Mouse (Mus musculus): Measurements from ENCODE around the gene Gja1.

Gene Gja1

GRCm38 (mm10) chr10:56377097-56377965 is at the start of gene Gja1:
Gene Gja1, plus strand, starts transcription at chr10:56377330.
- in situ Hi-C loops (cut with MboI; ENCODE audit: low pct_unique_long_range_greater_than_20kb in 1 of 2, low sequenced_read_pairs in 2 of 2, unreplicated experiment in 1 of 2) = loop anchor here (25.0 kb wide), 1 partner anchor 1110 kb away; the partner anchor contains the start of gene Hsf2 (in 2 of the 2)

- in situ Hi-C loops (cut with MboI; ENCODE audit: low pct_unique_long_range_greater_than_20kb in 1 of 2, low sequenced_read_pairs in 2 of 2, unreplicated experiment in 1 of 2) = no loop called here
These were observed 38.2 kb upstream of the Gja1 start for GRCm38 (mm10) chr10:56338851-56339489.

DNA sequence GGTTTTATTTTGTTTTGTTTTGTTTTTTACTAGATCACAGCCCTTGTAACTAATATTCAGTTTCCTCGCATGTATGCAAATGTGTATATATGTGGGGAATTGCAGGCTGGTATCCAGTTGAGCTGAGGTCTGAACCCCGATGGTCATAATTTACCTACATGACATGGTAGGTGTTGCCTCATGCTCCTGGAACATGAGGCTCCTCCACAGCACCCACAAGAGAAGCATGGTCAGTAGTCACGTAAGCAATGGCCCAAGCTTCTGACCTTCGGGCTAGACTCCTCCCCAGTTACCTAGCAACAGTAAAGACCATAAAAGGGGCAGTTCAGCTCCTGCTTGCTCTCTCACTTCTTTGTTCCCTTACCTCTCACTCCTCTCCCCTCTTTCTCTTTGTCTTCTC is 16.7 kb upstream of the Gja1 start:
- in situ Hi-C loops (cut with MboI; ENCODE audit: low pct_unique_long_range_greater_than_20kb in 1 of 2, low sequenced_read_pairs in 2 of 2, unreplicated experiment in 1 of 2) = loop anchor here (25.0 kb wide), 3 partner anchors 177 to 652 kb away; no protein-coding TSS in a partner anchor

DNA sequence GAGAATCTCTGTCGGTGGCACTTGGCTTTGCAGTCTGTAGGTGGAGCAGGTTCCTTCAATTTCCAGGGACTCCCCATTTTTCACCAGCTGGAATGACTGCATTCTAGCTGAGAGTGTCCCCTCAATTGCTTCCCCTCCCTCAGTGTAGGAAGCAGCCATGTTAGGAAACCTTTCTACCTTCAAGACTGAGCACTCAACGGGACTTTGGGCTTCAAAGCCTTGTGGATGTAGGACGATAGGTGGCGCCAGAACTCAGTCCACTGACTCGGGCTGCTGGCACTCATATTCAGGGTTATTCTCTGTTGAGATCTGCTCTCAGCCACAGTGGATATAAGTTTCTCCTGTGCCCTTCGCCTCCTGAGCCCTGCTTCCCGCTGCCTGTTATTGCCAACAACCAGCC is 8.1 kb upstream of the Gja1 start:
- in situ Hi-C loops (cut with MboI; ENCODE audit: low pct_unique_long_range_greater_than_20kb in 1 of 2, low sequenced_read_pairs in 2 of 2, unreplicated experiment in 1 of 2) = loop anchor here (25.0 kb wide), 3 partner anchors 168 to 643 kb away; no protein-coding TSS in a partner anchor

DNA sequence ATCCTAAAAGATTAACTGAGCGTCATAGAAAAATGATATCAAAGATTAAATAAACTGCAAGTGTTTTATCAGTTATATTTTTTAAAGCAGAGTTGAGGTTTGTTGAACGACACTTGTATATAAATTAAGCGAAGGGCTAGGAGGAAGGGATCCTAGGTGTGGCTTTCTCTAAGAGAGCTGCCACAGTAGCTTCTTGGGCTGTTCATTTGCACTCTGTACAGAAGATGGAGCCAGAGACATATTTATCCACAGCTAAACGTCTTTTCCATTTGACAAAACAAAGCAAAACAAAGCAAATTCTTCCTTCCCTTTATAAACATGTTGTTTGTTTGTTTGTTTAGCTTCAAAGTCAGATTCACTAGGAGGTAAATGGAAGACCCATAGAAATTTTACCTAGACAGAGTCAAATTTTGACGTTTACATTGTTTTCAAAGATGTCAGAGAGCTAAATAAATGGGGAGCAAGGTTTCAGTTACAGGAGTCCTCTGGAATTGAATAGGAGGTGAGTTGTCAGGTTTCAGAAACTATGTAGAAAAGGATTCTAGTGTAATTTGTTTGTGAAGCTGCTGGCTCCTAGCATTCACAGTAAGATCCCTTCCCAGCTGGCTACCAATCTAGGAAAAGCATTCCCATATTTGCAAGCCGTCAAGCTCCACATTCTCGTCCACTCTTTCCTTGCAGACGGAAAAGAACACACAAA is 4.0 kb upstream of the Gja1 start:
- in situ Hi-C loops (cut with MboI; ENCODE audit: low pct_unique_long_range_greater_than_20kb in 1 of 2, low sequenced_read_pairs in 2 of 2, unreplicated experiment in 1 of 2) = loop anchor here (25.0 kb wide), 3 partner anchors 164 to 639 kb away; no protein-coding TSS in a partner anchor

GRCm38 (mm10) chr10:56374169-56374568 is 3.0 kb upstream of the Gja1 start:
- in situ Hi-C loops (cut with MboI; ENCODE audit: low pct_unique_long_range_greater_than_20kb in 1 of 2, low sequenced_read_pairs in 2 of 2, unreplicated experiment in 1 of 2) = loop anchor here (25.0 kb wide), 3 partner anchors 163 to 638 kb away; no protein-coding TSS in a partner anchor

GRCm38 (mm10) chr10:56375906-56376468 is 1.1 kb upstream of the Gja1 start:
- in situ Hi-C loops (cut with MboI; ENCODE audit: low pct_unique_long_range_greater_than_20kb in 1 of 2, low sequenced_read_pairs in 2 of 2, unreplicated experiment in 1 of 2) = loop anchor here (25.0 kb wide), 1 partner anchor 1111 kb away; the partner anchor contains the start of gene Hsf2 (in 2 of the 2)

- in situ Hi-C loops (cut with MboI; ENCODE audit: low pct_unique_long_range_greater_than_20kb in 1 of 2, low sequenced_read_pairs in 2 of 2, unreplicated experiment in 1 of 2) = loop anchor here (25.0 kb wide), 1 partner anchor 1109 kb away; the partner anchor contains the start of gene Hsf2 (in 2 of the 2)
These were observed 977 bp downstream of the Gja1 start for GRCm38 (mm10) chr10:56377966-56378647.

- in situ Hi-C loops (cut with MboI; ENCODE audit: low pct_unique_long_range_greater_than_20kb in 1 of 2, low sequenced_read_pairs in 2 of 2, unreplicated experiment in 1 of 2) = loop anchor here (25.0 kb wide), 1 partner anchor 1109 kb away; the partner anchor contains the start of gene Hsf2 (in 2 of the 2)
These were observed 1.6 kb downstream of the Gja1 start for GRCm38 (mm10) chr10:56378648-56379254.

GRCm38 (mm10) chr10:56379720-56380119 is 2.6 kb downstream of the Gja1 start:
- in situ Hi-C loops (cut with MboI; ENCODE audit: low pct_unique_long_range_greater_than_20kb in 1 of 2, low sequenced_read_pairs in 2 of 2, unreplicated experiment in 1 of 2) = loop anchor here (10.0 to 25.0 kb wide), 2 partner anchors 105 to 1108 kb away; partner anchors contain the start of gene Hsf2 (in 2 of the 2)

DNA sequence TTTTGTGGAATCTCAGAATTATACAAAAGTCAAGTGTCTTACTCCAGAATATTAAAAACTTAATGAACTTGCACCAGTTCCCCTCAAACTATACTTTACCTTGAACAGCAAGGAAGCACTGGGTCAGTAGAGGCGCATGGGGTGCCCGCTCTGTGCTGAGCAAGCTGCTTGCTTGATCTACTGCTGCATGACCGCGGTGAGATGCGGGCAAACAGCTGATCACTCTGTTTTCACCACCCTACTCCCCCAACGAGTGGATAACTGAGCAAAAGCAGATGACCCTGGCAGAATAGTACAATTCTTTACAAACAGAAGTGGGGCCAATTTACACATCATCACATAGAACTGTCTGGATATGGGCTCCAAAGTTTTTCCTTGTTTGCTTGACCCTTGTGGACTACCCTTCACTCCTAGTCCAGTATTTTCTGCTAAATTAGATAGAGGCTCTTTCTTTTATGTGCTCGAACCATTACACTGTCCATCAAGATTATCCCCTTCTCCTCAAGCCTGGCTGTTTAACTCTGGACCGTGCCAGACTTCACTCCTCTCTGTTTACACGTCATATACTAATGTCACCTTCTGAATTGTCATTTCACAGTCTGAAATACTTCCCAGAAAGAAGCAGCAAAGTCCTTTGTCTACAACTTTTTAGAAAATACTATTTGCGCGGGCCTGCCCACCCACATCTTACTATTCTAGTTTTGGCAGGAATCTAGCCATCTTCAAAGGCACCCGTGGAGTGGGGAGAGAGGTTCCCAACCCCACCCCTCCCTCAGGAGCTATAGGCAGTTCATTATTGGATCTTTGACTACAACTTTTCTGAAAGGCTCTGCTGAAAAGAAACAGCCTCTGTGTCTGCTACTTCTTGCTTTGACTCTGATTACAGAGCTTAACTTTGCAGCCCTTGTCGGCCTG is 8.3 kb downstream of the Gja1 start:
- in situ Hi-C loops (cut with MboI; ENCODE audit: low pct_unique_long_range_greater_than_20kb in 1 of 2, low sequenced_read_pairs in 2 of 2, unreplicated experiment in 1 of 2) = loop anchor here (10.0 to 25.0 kb wide), 2 partner anchors 99 to 1102 kb away; partner anchors contain the start of gene Hsf2 (in 2 of the 2)

DNA sequence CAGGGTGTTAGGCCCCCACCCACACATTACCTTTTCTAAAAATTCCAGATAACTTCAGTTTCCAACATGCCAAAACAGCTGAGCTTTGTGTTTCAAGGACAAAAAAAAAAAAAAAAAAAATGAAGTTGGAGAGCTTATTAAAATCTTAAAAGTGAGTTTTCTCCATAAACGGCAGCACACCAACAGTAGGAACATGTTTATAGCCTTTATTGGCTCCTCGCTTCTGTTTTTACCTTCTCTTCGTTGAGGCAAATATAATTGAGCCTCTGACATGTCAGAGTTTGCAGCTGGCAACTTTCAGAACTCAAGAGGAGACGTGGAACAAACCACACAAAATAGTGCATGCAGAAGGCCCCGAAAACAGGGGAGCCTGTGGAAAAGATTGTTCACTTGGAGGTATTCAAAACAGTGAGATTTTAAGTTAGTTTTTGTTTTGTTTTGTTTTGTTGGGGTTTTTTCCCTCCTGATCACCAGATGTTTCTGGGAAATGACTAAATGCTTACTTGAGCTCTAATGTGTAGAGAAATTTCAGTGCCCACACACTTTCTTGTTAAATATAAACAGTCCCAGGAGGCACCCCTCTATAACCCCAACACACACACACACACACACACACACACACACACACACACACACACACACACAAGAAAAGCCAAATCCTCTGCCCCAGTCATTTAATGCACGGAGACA is 16.1 kb downstream of the Gja1 start:
- in situ Hi-C loops (cut with MboI; ENCODE audit: low pct_unique_long_range_greater_than_20kb in 1 of 2, low sequenced_read_pairs in 2 of 2, unreplicated experiment in 1 of 2) = loop anchor here (25.0 kb wide), 1 partner anchor 1094 kb away; the partner anchor contains the start of gene Hsf2 (in 2 of the 2)

DNA sequence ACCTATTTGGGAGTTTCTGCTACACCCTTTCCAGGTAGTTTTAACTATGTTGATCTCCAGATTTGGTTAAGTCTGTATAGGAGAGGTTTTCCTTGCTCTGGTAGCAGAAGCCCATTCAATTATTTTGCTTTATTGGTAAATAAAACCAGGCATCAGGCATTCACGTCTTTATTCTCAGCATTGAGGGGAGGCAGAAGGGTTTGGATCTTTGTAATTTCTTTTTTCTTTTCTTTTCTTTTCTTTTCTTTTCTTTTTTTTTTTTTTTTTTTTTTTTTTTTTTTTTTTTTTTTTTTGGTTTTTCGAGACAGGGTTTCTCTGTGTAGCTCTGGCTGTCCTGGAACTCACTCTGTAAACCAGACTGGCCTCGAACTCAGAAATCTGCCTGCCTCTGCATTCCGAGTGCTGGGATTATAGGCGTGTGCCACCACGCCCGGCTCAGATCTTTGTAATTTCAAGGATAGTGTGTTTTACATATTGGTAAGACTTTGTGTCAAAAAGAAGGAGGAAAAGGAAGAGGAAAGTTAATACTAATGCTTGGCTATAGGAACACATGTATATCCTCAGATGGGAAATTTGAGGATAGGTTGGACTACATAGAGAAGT is 16.8 kb downstream of the Gja1 start:
- in situ Hi-C loops (cut with MboI; ENCODE audit: low pct_unique_long_range_greater_than_20kb in 1 of 2, low sequenced_read_pairs in 2 of 2, unreplicated experiment in 1 of 2) = loop anchor here (25.0 kb wide), 1 partner anchor 1093 kb away; the partner anchor contains the start of gene Hsf2 (in 2 of the 2)

- in situ Hi-C loops (cut with MboI; ENCODE audit: low pct_unique_long_range_greater_than_20kb in 1 of 2, low sequenced_read_pairs in 2 of 2, unreplicated experiment in 1 of 2) = loop anchor here (25.0 kb wide), 1 partner anchor 1089 kb away; the partner anchor contains the start of gene Hsf2 (in 2 of the 2)
These were observed 20.7 kb downstream of the Gja1 start for GRCm38 (mm10) chr10:56397875-56398274.

GRCm38 (mm10) chr10:56398310-56398709 is 21.2 kb downstream of the Gja1 start:
- in situ Hi-C loops (cut with MboI; ENCODE audit: low pct_unique_long_range_greater_than_20kb in 1 of 2, low sequenced_read_pairs in 2 of 2, unreplicated experiment in 1 of 2) = loop anchor here (25.0 kb wide), 1 partner anchor 1089 kb away; the partner anchor contains the start of gene Hsf2 (in 2 of the 2)

All from mouse embryonic stem cell (cell line).